Mouse (Mus musculus) liver, adult 2 months (tissue): ENCODE results near the gene Slco4a1. TPM values are rescaled to one million over a fixed set of nuclear protein-coding genes. Genes with fewer than 3 reads are reported as not detected.
A peak's percentile ranks its signal among the peaks of the same experiment; 100 is the strongest.

Experiments used
- DNase-seq: peaks from one replicate; pipeline ENCODE4 v3.0.0-alpha.2; 2011; ENCODE audit warnings: low read depth, low spot score; ENCODE audit errors: extremely low read depth
- H3K27ac ChIP-seq: fragments of 200-500 bp; replicated peaks from 2 replicates; pipeline ENCODE4 v1.5.1; 2012; ENCODE audit warnings: low read depth, mild to moderate bottlenecking, control low read depth, inconsistent platforms, low read length; ENCODE audit not compliant: insufficient read depth
- H3K27me3 ChIP-seq: fragments of 200-500 bp; 2 replicates; pipeline ENCODE4 v1.6.1; 2012; ENCODE audit warnings: mild to moderate bottlenecking, moderate library complexity, low read length, inconsistent platforms; ENCODE audit not compliant: control insufficient read depth, insufficient read depth
- H3K36me3 ChIP-seq: fragments of 200-500 bp; 2 replicates; pipeline ENCODE4 v1.6.1; 2012; ENCODE audit warnings: low read length, inconsistent platforms; ENCODE audit not compliant: control insufficient read depth, insufficient read depth
- H3K4me1 ChIP-seq: fragments of 200-500 bp; 2 replicates; pipeline ENCODE4 v1.6.1; 2011; ENCODE audit warnings: low read length; ENCODE audit not compliant: control insufficient read depth, insufficient read depth
- H3K4me3 ChIP-seq: fragments of 200-500 bp; 2 replicates; pipeline ENCODE4 v1.5.1; 2011; ENCODE audit warnings: low read depth, mild to moderate bottlenecking, control low read depth, low read length, moderate library complexity; ENCODE audit not compliant: insufficient read depth
- H3K79me2 ChIP-seq: fragments of 200-500 bp; 2 replicates; pipeline ENCODE4 v1.6.1; 2012; ENCODE audit warnings: inconsistent platforms, mild to moderate bottlenecking, low read length, moderate library complexity; ENCODE audit not compliant: control insufficient read depth, insufficient read depth
- H3K9ac ChIP-seq: fragments of 200-500 bp; 2 replicates; pipeline ENCODE4 v1.6.1; 2012; ENCODE audit warnings: low read depth, mild to moderate bottlenecking, control low read depth, inconsistent platforms, low read length
- CTCF ChIP-seq: fragments of 200-500 bp; IDR thresholded peaks from 2 replicates; pipeline ENCODE4 v1.5.1; 2011; ENCODE audit warnings: low read depth, low read length, control low read depth
- POLR2A ChIP-seq: fragments of 200-500 bp; IDR thresholded peaks from 2 replicates; pipeline ENCODE4 v1.6.1; 2011; ENCODE audit warnings: low read length, control low read depth; ENCODE audit not compliant: insufficient read depth; ENCODE audit errors: extremely low read depth
- WGBS: fragments of 180-500 bp; shearing (Covaris S2); methylation state at CpG from one replicate; pipeline ENCODE4 v1.1.7; 2018; 5-methylcytosine and 5-hydroxymethylcytosine counted together
- polyA plus RNA-seq: library from polyadenylated mRNA; depleted of rRNA; stranded (reverse); fragments of >200 nt; gene quantifications from 2 replicates; pipeline ENCODE4 v1.2.3, GENCODE M21; 2012
- total RNA-seq: library from RNA; depleted of rRNA; stranded (reverse); fragments of >200 nt; gene quantifications from 2 replicates; pipeline ENCODE4 v1.2.3, GENCODE M21; 2014

The Slco4a1 gene
- total and polyA plus RNA-seq, 2 experiments, result 0.09 to 0.42 TPM

GRCm38 (mm10) chr2:180450529-180450928, 5.5 kb upstream of the Slco4a1 start:
- Histone ChIP-seq H3K36me3 (no peaks in the 10 kb centered on the region), H3K9ac (no peak overlapping the region), H3K27ac (no peak overlapping the region), H3K79me2 (no peaks in the 10 kb centered on the region), H3K4me1 (no peaks in the 10 kb centered on the region), H3K27me3 (peaks cover 3% of the 10 kb centered on the region; the same call in 1 of the 2 replicates), H3K4me3 (no peak overlapping the region)
- TF ChIP-seq POLR2A, result no peak
- no peak for TF ChIP-seq CTCF
- DNase-seq, result no peak
- WGBS, result 82% methylated on average over 5 of the region's 5 CpGs

DNA sequence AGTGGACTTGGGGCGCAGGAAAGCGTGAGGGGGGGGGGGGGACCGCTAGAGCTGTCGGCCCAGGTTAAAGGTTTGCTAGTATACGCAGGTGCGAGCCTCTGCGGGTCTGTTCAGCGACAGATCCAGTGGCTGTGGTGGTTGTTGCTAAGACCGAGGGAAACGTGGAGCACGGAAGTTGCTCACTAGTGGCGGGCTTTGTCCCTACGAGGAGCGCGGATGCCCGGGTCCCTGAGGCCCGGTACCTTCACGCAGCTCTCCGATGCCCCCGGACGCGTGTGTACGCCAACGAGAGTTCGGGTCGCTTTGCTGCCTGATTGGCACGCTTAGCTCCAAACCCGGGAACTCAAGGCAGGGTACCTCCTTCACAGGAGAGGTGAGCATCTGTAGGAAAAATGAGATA, 660 bp downstream of the Slco4a1 start:
- Histone ChIP-seq H3K36me3 (no peaks in the 10 kb centered on the region), H3K27ac (no peak overlapping the region), H3K27me3 (peaks cover 4% of the 10 kb centered on the region), H3K9ac (no peak overlapping the region), H3K4me3 (peak overlapping the region; percentile 52; the same call in 1 of the 2 replicates), H3K4me1 (no peaks in the 10 kb centered on the region), H3K79me2 (no peaks in the 10 kb centered on the region)
- no peak for TF ChIP-seq POLR2A
- no peak for TF ChIP-seq CTCF
- DNase-seq, result no peak
- WGBS, result 8% methylated on average over 28 of the region's 28 CpGs

- Histone ChIP-seq H3K4me3 (no peak overlapping the region), H3K27me3 (peaks cover 7% of the 10 kb centered on the region)
- TF ChIP-seq POLR2A, result no peak
- TF ChIP-seq CTCF, result no peak
These were observed 1.6 kb downstream of the Slco4a1 start for GRCm38 (mm10) chr2:180457680-180458079.

GRCm38 (mm10) chr2:180459437-180459836, 3.4 kb downstream of the Slco4a1 start:
- H3K9ac ChIP-seq, result no peak overlapping the region
- TF ChIP-seq POLR2A (no peak), CTCF (no peak)
- H3K4me3 ChIP-seq, result no peak overlapping the region
- H3K27me3 ChIP-seq, result peaks cover 12% of the 10 kb centered on the region
- H3K36me3 ChIP-seq, result no peaks in the 10 kb centered on the region
- DNase-seq, result no peak
- no peak overlapping the region for H3K27ac ChIP-seq
- 0 out of 2 replicates have a peak, but pooled peaks cover 3% of the 10 kb centered on the region for H3K4me1 ChIP-seq
- H3K79me2 ChIP-seq, result no peaks in the 10 kb centered on the region
- 90% methylated on average over 4 of the region's 4 CpGs for WGBS

More at GRCm38 (mm10) chr2:180457680-180458079, 1.6 kb downstream of the Slco4a1 start:
- H3K9ac ChIP-seq, result no peak overlapping the region
- no peaks in the 10 kb centered on the region for H3K36me3 ChIP-seq
- WGBS, result 73% methylated on average over 2 of the region's 2 CpGs
- no peak overlapping the region for H3K27ac ChIP-seq
- no peaks in the 10 kb centered on the region for H3K4me1 ChIP-seq
- DNase-seq, result no peak
- H3K79me2 ChIP-seq, result no peaks in the 10 kb centered on the region

DNA sequence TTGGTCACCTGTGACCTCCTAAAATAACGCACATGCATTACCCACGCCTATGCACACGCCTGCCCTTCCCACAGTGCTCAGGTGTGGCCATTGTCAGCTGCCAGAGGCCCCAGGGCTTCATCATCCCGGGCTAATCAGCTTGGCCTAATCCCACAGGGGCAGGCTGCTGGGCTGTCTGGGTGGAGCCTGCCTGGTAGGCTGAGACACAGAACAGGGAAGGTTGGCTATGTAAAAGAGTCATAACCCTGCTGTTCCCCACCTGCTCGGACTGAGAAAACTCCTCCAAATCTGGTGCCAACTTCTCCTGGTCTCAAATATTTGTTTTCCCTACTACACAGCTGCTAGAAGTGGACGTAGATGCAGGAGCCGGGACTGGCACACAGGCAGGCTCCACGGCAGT, 4.8 kb downstream of the Slco4a1 start:
- no peak for DNase-seq
- no peak overlapping the region for H3K4me3 ChIP-seq

DNA sequence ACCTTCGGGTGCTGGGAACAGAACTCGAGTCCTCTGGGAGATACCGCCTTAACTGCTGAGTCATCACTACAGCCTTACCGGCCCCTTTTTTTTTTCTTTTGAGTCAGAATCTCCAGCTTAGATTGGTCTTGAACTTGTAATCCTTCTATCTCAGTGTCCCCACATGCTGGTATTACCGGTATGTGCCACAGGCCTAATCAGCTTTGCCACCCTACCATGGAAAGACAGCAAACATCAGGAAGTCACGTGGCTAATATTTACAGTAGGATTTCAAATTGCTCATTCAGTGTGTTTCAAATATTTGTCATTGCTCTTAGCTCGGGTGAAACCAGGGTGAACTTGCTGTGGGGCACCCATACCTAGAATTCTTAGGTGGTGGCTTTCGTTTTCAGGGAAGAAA, 6.5 kb downstream of the Slco4a1 start:
- no peak for TF ChIP-seq POLR2A
- Histone ChIP-seq H3K9ac (no peak overlapping the region), H3K36me3 (no peaks in the 10 kb centered on the region), H3K4me3 (no peak overlapping the region), H3K27me3 (peaks cover 12% of the 10 kb centered on the region), H3K79me2 (no peaks in the 10 kb centered on the region), H3K4me1 (0 out of 2 replicates have a peak, but pooled peaks cover 3% of the 10 kb centered on the region), H3K27ac (no peak overlapping the region)
- peak; percentile 68 for DNase-seq
- 47% methylated on average over 8 of the region's 8 CpGs for whole genome bisulfite sequencing

More for the DNA sequence above, 4.8 kb downstream of the Slco4a1 start:
- TF ChIP-seq CTCF (no peak), POLR2A (no peak)
- WGBS, result 42% methylated on average over 8 of the region's 8 CpGs
- H3K27me3 ChIP-seq, result peaks cover 15% of the 10 kb centered on the region
- H3K4me1 ChIP-seq, result 0 out of 2 replicates have a peak, but pooled peaks cover 3% of the 10 kb centered on the region
- no peak overlapping the region for H3K9ac ChIP-seq
- no peak overlapping the region for H3K27ac ChIP-seq
- H3K79me2 ChIP-seq, result no peaks in the 10 kb centered on the region
- no peaks in the 10 kb centered on the region for H3K36me3 ChIP-seq
